Mouse (Mus musculus): ENCODE data around the gene Fam110a.

DNA sequence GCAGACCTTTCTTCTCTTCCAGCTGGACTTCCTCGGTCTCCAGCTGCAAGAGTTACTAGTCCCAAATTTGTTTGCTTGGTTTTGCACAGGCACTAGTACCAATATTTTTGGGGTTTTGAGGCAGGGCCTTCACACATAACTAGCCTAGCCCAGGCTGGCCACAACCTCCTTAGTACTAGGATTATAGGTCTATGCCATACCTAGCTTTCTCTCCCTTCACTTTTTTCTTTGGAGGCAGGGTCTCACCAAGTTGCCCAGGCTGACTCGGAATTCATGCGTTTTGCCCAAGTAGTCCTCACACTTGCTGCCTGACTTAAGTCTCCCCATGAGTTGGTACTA is 305 bp upstream of the Fam110a start:
- TF ChIP-seq CTCF (IDR thresholded peaks at IDR 0.05; ENCODE audit: low read depth, low read length) (no peak), POLR2A (IDR thresholded peaks at IDR 0.05; ENCODE audit: extremely low read depth, insufficient read depth, low read length) (no peak)

All from liver, adult 2 months (tissue).